Mouse (Mus musculus): ENCODE results near the gene Olfml1. TPM values are rescaled to one million over a fixed set of nuclear protein-coding genes. Genes with fewer than 3 reads are reported as not detected.

Olfml1 gene
- total RNA-seq (2017) = not detected in 3 replicates

- ATAC-seq (replicated peaks; ENCODE audit: insufficient number of reproducible peaks, low FRiP score, low TSS enrichment, poor library complexity, severe bottlenecking) = no peak
Measured at GRCm38 (mm10) chr7:107567261-107567671, at the start of gene Olfml1. Olfml1 (plus strand) TSS chr7:107567446.

GRCm38 (mm10) chr7:107519256-107520025, 47.8 kb upstream of the Olfml1 start:
- ATAC-seq (replicated peaks; ENCODE audit: insufficient number of reproducible peaks, low FRiP score, low TSS enrichment, poor library complexity, severe bottlenecking) = no peak

- ATAC-seq (replicated peaks; ENCODE audit: insufficient number of reproducible peaks, low FRiP score, low TSS enrichment, poor library complexity, severe bottlenecking) = no peak
Measured at GRCm38 (mm10) chr7:107521411-107521810, 45.8 kb upstream of the Olfml1 start.

GRCm38 (mm10) chr7:107526299-107526698, 40.9 kb upstream of the Olfml1 start:
- no peak for ATAC-seq (replicated peaks; ENCODE audit: insufficient number of reproducible peaks, low FRiP score, low TSS enrichment, poor library complexity, severe bottlenecking)

GRCm38 (mm10) chr7:107528169-107528772, 39.0 kb upstream of the Olfml1 start:
- no peak for ATAC-seq (replicated peaks; ENCODE audit: insufficient number of reproducible peaks, low FRiP score, low TSS enrichment, poor library complexity, severe bottlenecking)

- ATAC-seq (replicated peaks; ENCODE audit: insufficient number of reproducible peaks, low FRiP score, low TSS enrichment, poor library complexity, severe bottlenecking) = no peak
Measured at GRCm38 (mm10) chr7:107529364-107529763, 37.9 kb upstream of the Olfml1 start.

- ATAC-seq (replicated peaks; ENCODE audit: insufficient number of reproducible peaks, low FRiP score, low TSS enrichment, poor library complexity, severe bottlenecking) = no peak
Measured at GRCm38 (mm10) chr7:107535311-107535710, 31.9 kb upstream of the Olfml1 start.

- ATAC-seq (replicated peaks; ENCODE audit: insufficient number of reproducible peaks, low FRiP score, low TSS enrichment, poor library complexity, severe bottlenecking) = no peak
Measured at GRCm38 (mm10) chr7:107536516-107536915, 30.7 kb upstream of the Olfml1 start.

GRCm38 (mm10) chr7:107540034-107540433, 27.2 kb upstream of the Olfml1 start:
- ATAC-seq (replicated peaks; ENCODE audit: insufficient number of reproducible peaks, low FRiP score, low TSS enrichment, poor library complexity, severe bottlenecking) = no peak

- no peak for ATAC-seq (replicated peaks; ENCODE audit: insufficient number of reproducible peaks, low FRiP score, low TSS enrichment, poor library complexity, severe bottlenecking)
Measured at GRCm38 (mm10) chr7:107545011-107545410, 22.2 kb upstream of the Olfml1 start.

- no peak for ATAC-seq (replicated peaks; ENCODE audit: insufficient number of reproducible peaks, low FRiP score, low TSS enrichment, poor library complexity, severe bottlenecking)
Measured at GRCm38 (mm10) chr7:107547872-107548271, 19.4 kb upstream of the Olfml1 start.

- ATAC-seq (replicated peaks; ENCODE audit: insufficient number of reproducible peaks, low FRiP score, low TSS enrichment, poor library complexity, severe bottlenecking) = no peak
Measured at GRCm38 (mm10) chr7:107553461-107553860, 13.8 kb upstream of the Olfml1 start.

- ATAC-seq (replicated peaks; ENCODE audit: insufficient number of reproducible peaks, low FRiP score, low TSS enrichment, poor library complexity, severe bottlenecking) = no peak
Measured at GRCm38 (mm10) chr7:107555906-107556305, 11.3 kb upstream of the Olfml1 start.

GRCm38 (mm10) chr7:107560675-107561074, 6.6 kb upstream of the Olfml1 start:
- ATAC-seq (replicated peaks; ENCODE audit: insufficient number of reproducible peaks, low FRiP score, low TSS enrichment, poor library complexity, severe bottlenecking) = no peak

GRCm38 (mm10) chr7:107561584-107561983, 5.7 kb upstream of the Olfml1 start:
- no peak for ATAC-seq (replicated peaks; ENCODE audit: insufficient number of reproducible peaks, low FRiP score, low TSS enrichment, poor library complexity, severe bottlenecking)

GRCm38 (mm10) chr7:107563727-107564126, 3.5 kb upstream of the Olfml1 start:
- no peak for ATAC-seq (replicated peaks; ENCODE audit: insufficient number of reproducible peaks, low FRiP score, low TSS enrichment, poor library complexity, severe bottlenecking)

- ATAC-seq (replicated peaks; ENCODE audit: insufficient number of reproducible peaks, low FRiP score, low TSS enrichment, poor library complexity, severe bottlenecking) = no peak
Measured at GRCm38 (mm10) chr7:107567674-107568073, 428 bp downstream of the Olfml1 start.

- ATAC-seq (replicated peaks; ENCODE audit: insufficient number of reproducible peaks, low FRiP score, low TSS enrichment, poor library complexity, severe bottlenecking) = no peak
Measured at GRCm38 (mm10) chr7:107568971-107569370, 1.7 kb downstream of the Olfml1 start.

- ATAC-seq (replicated peaks; ENCODE audit: insufficient number of reproducible peaks, low FRiP score, low TSS enrichment, poor library complexity, severe bottlenecking) = no peak
Measured at GRCm38 (mm10) chr7:107573856-107574255, 6.6 kb downstream of the Olfml1 start.

GRCm38 (mm10) chr7:107574276-107574675, 7.0 kb downstream of the Olfml1 start:
- no peak for ATAC-seq (replicated peaks; ENCODE audit: insufficient number of reproducible peaks, low FRiP score, low TSS enrichment, poor library complexity, severe bottlenecking)
